Comparison of ENCODE assay signal across 38 mouse cellular contexts in genomic region chr2:164715005-164715404, GRCm38 (mm10). TPM values are rescaled to one million over a fixed set of nuclear protein-coding genes. Genes with fewer than 3 reads are reported as not detected.
"Had no signal": no experiment of that assay in that cellular context is flagged by ENCODE, and none has a peak within 500 bp of the region (broad histone marks: within the 10 kb centered on the region; RNA-seq: fewer than 3 reads in every experiment).

Spint5 (plus strand) TSS chr2:164715305.

- H3K36me3 ChIP-seq: embryonic facial prominence, embryonic 10.5 days; embryonic facial prominence, embryonic 12.5 days; embryonic facial prominence, embryonic 13.5 days; embryonic facial prominence, embryonic 15.5 days; forebrain, embryonic 10.5 days; forebrain, embryonic 12.5 days; forebrain, embryonic 15.5 days; heart, embryonic 10.5 days had no signal

- H3K9me3 ChIP-seq: embryonic facial prominence, embryonic 10.5 days; embryonic facial prominence, embryonic 12.5 days; embryonic facial prominence, embryonic 13.5 days; embryonic facial prominence, embryonic 15.5 days; forebrain, embryonic 10.5 days; forebrain, embryonic 12.5 days; forebrain, embryonic 13.5 days; forebrain, embryonic 15.5 days; heart, embryonic 10.5 days had no signal

- H3K4me3 ChIP-seq: embryonic facial prominence, embryonic 10.5 days; embryonic facial prominence, embryonic 12.5 days; embryonic facial prominence, embryonic 13.5 days; embryonic facial prominence, embryonic 15.5 days; erythroblast, embryonic 14.5 days; forebrain, embryonic 10.5 days; forebrain, embryonic 12.5 days; forebrain, embryonic 13.5 days; forebrain, embryonic 15.5 days; gastrocnemius, adult 2 months; heart, adult 2 months; heart, embryonic 10.5 days had no signal

- H3K4me1 ChIP-seq: embryonic facial prominence, embryonic 10.5 days; embryonic facial prominence, embryonic 12.5 days; embryonic facial prominence, embryonic 13.5 days; embryonic facial prominence, embryonic 15.5 days; forebrain, embryonic 10.5 days; forebrain, embryonic 12.5 days; forebrain, embryonic 13.5 days; forebrain, embryonic 15.5 days; heart, embryonic 10.5 days had no signal

- H3K27me3 ChIP-seq: embryonic facial prominence, embryonic 12.5 days; embryonic facial prominence, embryonic 13.5 days; embryonic facial prominence, embryonic 15.5 days; forebrain, embryonic 12.5 days; forebrain, embryonic 13.5 days; forebrain, embryonic 15.5 days had no signal

- H3K4me2 ChIP-seq: embryonic facial prominence, embryonic 12.5 days; embryonic facial prominence, embryonic 13.5 days; embryonic facial prominence, embryonic 15.5 days; forebrain, embryonic 12.5 days; forebrain, embryonic 13.5 days; forebrain, embryonic 15.5 days had no signal

- H3K9ac ChIP-seq: embryonic facial prominence, embryonic 12.5 days; embryonic facial prominence, embryonic 13.5 days; embryonic facial prominence, embryonic 15.5 days; forebrain, embryonic 12.5 days; forebrain, embryonic 13.5 days; forebrain, embryonic 15.5 days; forebrain, postnatal 0 days had no signal

- H3K27ac ChIP-seq: embryonic facial prominence, embryonic 10.5 days; embryonic facial prominence, embryonic 12.5 days; embryonic facial prominence, embryonic 13.5 days; embryonic facial prominence, embryonic 15.5 days; forebrain, embryonic 10.5 days; forebrain, embryonic 12.5 days; forebrain, embryonic 13.5 days; forebrain, embryonic 15.5 days; gastrocnemius, adult 2 months; heart, adult 2 months; heart, embryonic 10.5 days had no signal

- DNase-seq: cerebellum, adult 8-10 months; cerebellum, adult 9-10 months; cerebellum, adult 9-11 months; cerebellum, postnatal 10 days; cerebellum, postnatal 14 days; cerebellum, postnatal 25 days; cerebellum, postnatal 36 days; embryo, embryonic 11 days; forebrain, postnatal 0 days; gastrocnemius, adult 2 months; gastrocnemius, postnatal 10 days; gastrocnemius, postnatal 14 days; gastrocnemius, postnatal 25 days; gastrocnemius, postnatal 36 days; heart, adult 18-20 months; heart, adult 2 months had no signal

RNA-seq across cellular contexts. Expression of gene Spint5, which starts in this region (rescaled TPM):
- total RNA-seq: common myeloid progenitor, adult 5-6 weeks; forebrain, postnatal 0 days; gastrocnemius, adult 18-20 months; gastrocnemius, adult 2 months; gastrocnemius, adult 8-10 months; gastrocnemius, postnatal 10 days; gastrocnemius, postnatal 14 days; gastrocnemius, postnatal 25 days; gastrocnemius, postnatal 36 days; gastrocnemius, postnatal 4 days; granulocyte monocyte progenitor cell, adult 5-6 weeks; heart, adult 18-20 months; heart, adult 2 months had no signal
- polyA plus RNA-seq: cortical plate, adult 2 months; embryonic facial prominence, embryonic 10.5 days; embryonic facial prominence, embryonic 11.5 days; embryonic facial prominence, embryonic 12.5 days; embryonic facial prominence, embryonic 13.5 days; embryonic facial prominence, embryonic 14.5 days; embryonic facial prominence, embryonic 15.5 days; erythroblast, embryonic 14.5 days; forebrain, embryonic 10.5 days; forebrain, embryonic 11.5 days; forebrain, embryonic 12.5 days; forebrain, embryonic 13.5 days; forebrain, embryonic 14.5 days; forebrain, embryonic 15.5 days; forebrain, embryonic 16.5 days; forebrain, postnatal 0 days; frontal cortex, adult 2 months; heart, adult 2 months; heart, embryonic 10.5 days had no signal
